Mouse (Mus musculus): ENCODE data around the gene Pcbp3. TPM values are rescaled to one million over a fixed set of nuclear protein-coding genes. Genes with fewer than 3 reads are reported as not detected.

The Pcbp3 gene
- polyA plus RNA-seq, 1 experiment from 2014 or later, result 45.2 TPM

GRCm38 (mm10) chr10:76734979-76735378 lies 226.7 kb downstream of the Pcbp3 start:
- no peaks in the 10 kb centered on the region for H3K27me3 ChIP-seq (ENCODE audit: control insufficient read depth, insufficient read depth, low read length)
- DNase-seq (ENCODE audit: low spot score) (peak; percentile 89), ATAC-seq (ENCODE audit: low FRiP score) (peak; percentile 73; the same call in 1 of the 2 replicates)
- no peak overlapping the region for H3K4me2 ChIP-seq (replicated peaks)
- H3K27ac ChIP-seq, result no peak overlapping the region
- H3K9ac ChIP-seq, result no peak overlapping the region
- no peak overlapping the region for H3K4me3 ChIP-seq (replicated peaks; ENCODE audit: low read length)
- H3K9me3 ChIP-seq (ENCODE audit: control insufficient read depth, low read length), result no peaks in the 10 kb centered on the region
- 3% methylated on average over 4 of the region's 4 CpGs for WGBS
- H3K4me1 ChIP-seq (replicated peaks; ENCODE audit: control insufficient read depth, insufficient read depth, low read length), result peaks cover 13% of the 10 kb centered on the region
- H3K36me3 ChIP-seq (replicated peaks; ENCODE audit: control insufficient read depth, insufficient read depth), result no peaks in the 10 kb centered on the region

DNA sequence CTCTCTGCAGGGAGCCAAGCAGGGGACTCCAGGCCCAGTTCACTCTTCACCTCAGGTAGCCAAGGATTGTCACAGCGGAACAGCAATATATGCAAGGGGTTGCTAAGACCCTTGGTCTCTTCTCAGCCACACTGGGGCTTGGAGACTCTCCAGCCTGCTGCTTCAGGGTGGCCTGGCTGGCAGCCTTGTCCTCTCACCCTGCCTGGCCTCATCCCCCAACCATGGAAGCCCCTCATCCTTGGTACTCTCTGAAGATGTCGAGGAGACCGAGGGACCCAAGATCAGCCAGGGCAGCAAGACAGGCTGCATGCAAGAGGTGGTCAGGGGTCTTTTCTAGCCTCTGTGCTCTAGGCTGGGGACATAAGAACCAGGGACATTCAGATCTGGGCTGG lies 228.0 kb downstream of the Pcbp3 start:
- ATAC-seq (ENCODE audit: low FRiP score) (no peak), DNase-seq (ENCODE audit: low spot score) (no peak)
- Histone ChIP-seq H3K4me1 (replicated peaks; ENCODE audit: control insufficient read depth, insufficient read depth, low read length) (peaks cover 13% of the 10 kb centered on the region), H3K9me3 (ENCODE audit: control insufficient read depth, low read length) (no peaks in the 10 kb centered on the region), H3K4me2 (replicated peaks) (peak overlapping the region; percentile 36), H3K27me3 (ENCODE audit: control insufficient read depth, insufficient read depth, low read length) (no peaks in the 10 kb centered on the region), H3K9ac (peak overlapping the region; percentile 44; the same call in 1 of the 2 replicates), H3K27ac (peak overlapping the region; percentile 38), H3K36me3 (replicated peaks; ENCODE audit: control insufficient read depth, insufficient read depth) (no peaks in the 10 kb centered on the region), H3K4me3 (replicated peaks; ENCODE audit: low read length) (no peak overlapping the region)
- WGBS, result 45% methylated on average over 3 of the region's 3 CpGs

- peak; percentile 74 for DNase-seq (ENCODE audit: low spot score)
- Histone ChIP-seq H3K4me1 (replicated peaks; ENCODE audit: control insufficient read depth, insufficient read depth, low read length) (peaks cover 13% of the 10 kb centered on the region), H3K27ac (peak overlapping the region; percentile 38), H3K27me3 (ENCODE audit: control insufficient read depth, insufficient read depth, low read length) (no peaks in the 10 kb centered on the region), H3K9me3 (ENCODE audit: control insufficient read depth, low read length) (no peaks in the 10 kb centered on the region), H3K4me2 (replicated peaks) (peak overlapping the region; percentile 36), H3K4me3 (replicated peaks; ENCODE audit: low read length) (no peak overlapping the region), H3K36me3 (replicated peaks; ENCODE audit: control insufficient read depth, insufficient read depth) (no peaks in the 10 kb centered on the region), H3K9ac (peak overlapping the region; percentile 44; the same call in 1 of the 2 replicates)
- WGBS, result 21% methylated on average over 17 of the region's 17 CpGs
- peak; percentile 80 for ATAC-seq (ENCODE audit: low FRiP score)
These were observed 228.6 kb downstream of the Pcbp3 start for GRCm38 (mm10) chr10:76732881-76733676.

- Histone ChIP-seq H3K9me3 (ENCODE audit: control insufficient read depth, low read length) (no peaks in the 10 kb centered on the region), H3K4me3 (replicated peaks; ENCODE audit: low read length) (no peak overlapping the region), H3K4me1 (replicated peaks; ENCODE audit: control insufficient read depth, insufficient read depth, low read length) (peaks cover 13% of the 10 kb centered on the region), H3K4me2 (replicated peaks) (no peak overlapping the region), H3K27ac (peak overlapping the region; percentile 38; the same call in 1 of the 2 replicates), H3K27me3 (ENCODE audit: control insufficient read depth, insufficient read depth, low read length) (no peaks in the 10 kb centered on the region), H3K36me3 (replicated peaks; ENCODE audit: control insufficient read depth, insufficient read depth) (no peaks in the 10 kb centered on the region), H3K9ac (0 out of 2 replicates have a peak overlapping the region, but pooled peaks have one; percentile 44)
- ATAC-seq (ENCODE audit: low FRiP score), result no peak; the same call in 1 of the 2 replicates
- WGBS, result 77% methylated on average over 6 of the region's 6 CpGs
- DNase-seq (ENCODE audit: low spot score), result no peak
These were observed 229.3 kb downstream of the Pcbp3 start for GRCm38 (mm10) chr10:76732391-76732790.

DNA sequence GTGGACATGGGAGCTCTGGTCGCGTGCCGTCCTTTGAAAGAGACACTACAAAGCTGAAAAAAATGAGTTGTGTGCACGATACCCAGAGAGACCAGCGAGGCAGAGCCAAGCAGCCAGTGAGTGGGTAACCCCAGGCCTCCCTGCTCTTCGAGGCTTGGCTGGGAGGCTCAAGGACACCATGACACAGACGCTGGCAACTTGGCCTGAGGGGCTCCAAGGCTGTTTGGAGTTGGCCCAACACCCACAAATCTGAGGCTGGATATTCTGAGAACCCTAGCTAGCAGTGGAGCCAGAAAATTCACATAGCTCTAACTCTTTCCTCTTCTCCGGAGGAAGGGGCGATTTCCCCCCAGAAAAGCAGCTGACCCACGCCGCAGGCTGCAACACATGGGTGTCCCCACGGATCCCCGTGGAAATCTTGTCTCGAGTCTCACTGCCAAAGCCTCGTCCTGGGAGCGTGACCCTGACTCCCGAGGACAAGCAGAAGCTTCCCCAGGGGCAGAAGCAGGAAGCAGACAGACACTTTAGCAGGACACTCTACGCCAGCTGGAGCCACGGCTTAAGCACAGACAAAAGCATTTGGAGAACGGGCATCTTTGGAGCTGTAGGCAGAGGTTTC lies 230.0 kb downstream of the Pcbp3 start:
- Histone ChIP-seq H3K27me3 (ENCODE audit: control insufficient read depth, insufficient read depth, low read length) (no peaks in the 10 kb centered on the region), H3K27ac (no peak overlapping the region), H3K9ac (no peak overlapping the region), H3K4me2 (replicated peaks) (no peak overlapping the region), H3K4me3 (replicated peaks; ENCODE audit: low read length) (no peak overlapping the region), H3K36me3 (replicated peaks; ENCODE audit: control insufficient read depth, insufficient read depth) (no peaks in the 10 kb centered on the region), H3K9me3 (ENCODE audit: control insufficient read depth, low read length) (no peaks in the 10 kb centered on the region), H3K4me1 (replicated peaks; ENCODE audit: control insufficient read depth, insufficient read depth, low read length) (peaks cover 13% of the 10 kb centered on the region)
- WGBS, result 65% methylated on average over 20 of the region's 20 CpGs
- ATAC-seq (ENCODE audit: low FRiP score), result no peak
- DNase-seq (ENCODE audit: low spot score), result no peak

GRCm38 (mm10) chr10:76729631-76730620 lies 231.8 kb downstream of the Pcbp3 start:
- Histone ChIP-seq H3K4me1 (replicated peaks; ENCODE audit: control insufficient read depth, insufficient read depth, low read length) (peaks cover 13% of the 10 kb centered on the region), H3K36me3 (replicated peaks; ENCODE audit: control insufficient read depth, insufficient read depth) (no peaks in the 10 kb centered on the region), H3K9ac (no peak overlapping the region), H3K4me3 (replicated peaks; ENCODE audit: low read length) (no peak overlapping the region), H3K27ac (no peak overlapping the region), H3K9me3 (ENCODE audit: control insufficient read depth, low read length) (no peaks in the 10 kb centered on the region), H3K4me2 (replicated peaks) (no peak overlapping the region), H3K27me3 (ENCODE audit: control insufficient read depth, insufficient read depth, low read length) (no peaks in the 10 kb centered on the region)
- 83% methylated on average over 19 of the region's 19 CpGs for WGBS
- DNase-seq (ENCODE audit: low spot score) (no peak), ATAC-seq (ENCODE audit: low FRiP score) (no peak)

DNA sequence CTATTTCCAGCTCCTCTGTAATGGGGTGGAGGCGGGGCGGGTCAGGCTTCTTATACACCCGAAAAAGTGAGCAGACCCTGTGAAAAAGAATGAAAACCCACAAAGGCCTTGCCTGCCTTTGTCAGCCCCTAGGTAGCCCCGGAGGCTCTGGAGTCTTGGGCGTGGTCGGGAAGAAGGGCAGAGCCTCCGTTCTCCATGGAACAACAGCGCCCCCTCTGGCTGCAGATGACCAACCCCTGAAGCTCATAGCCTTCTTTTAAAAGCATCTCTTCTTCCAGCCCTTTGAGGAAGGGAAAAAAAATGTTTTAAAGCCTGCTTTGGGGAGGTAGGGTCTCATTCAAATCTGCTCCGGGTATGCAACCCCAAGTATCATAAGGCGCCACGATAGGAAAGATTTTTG lies 233.3 kb downstream of the Pcbp3 start:
- Histone ChIP-seq H3K27ac (no peak overlapping the region), H3K4me1 (replicated peaks; ENCODE audit: control insufficient read depth, insufficient read depth, low read length) (peaks cover 9% of the 10 kb centered on the region), H3K4me3 (replicated peaks; ENCODE audit: low read length) (no peak overlapping the region), H3K4me2 (replicated peaks) (no peak overlapping the region), H3K27me3 (ENCODE audit: control insufficient read depth, insufficient read depth, low read length) (no peaks in the 10 kb centered on the region), H3K36me3 (replicated peaks; ENCODE audit: control insufficient read depth, insufficient read depth) (no peaks in the 10 kb centered on the region), H3K9ac (no peak overlapping the region), H3K9me3 (ENCODE audit: control insufficient read depth, low read length) (no peaks in the 10 kb centered on the region)
- DNase-seq (ENCODE audit: low spot score) (peak; percentile 66), ATAC-seq (ENCODE audit: low FRiP score) (no peak)
- 14% methylated on average over 11 of the region's 11 CpGs for WGBS

- Histone ChIP-seq H3K4me2 (replicated peaks) (no peak overlapping the region), H3K27me3 (ENCODE audit: control insufficient read depth, insufficient read depth, low read length) (no peaks in the 10 kb centered on the region), H3K36me3 (replicated peaks; ENCODE audit: control insufficient read depth, insufficient read depth) (no peaks in the 10 kb centered on the region), H3K4me1 (replicated peaks; ENCODE audit: control insufficient read depth, insufficient read depth, low read length) (no peaks in the 10 kb centered on the region), H3K4me3 (replicated peaks; ENCODE audit: low read length) (no peak overlapping the region), H3K9ac (no peak overlapping the region), H3K27ac (no peak overlapping the region), H3K9me3 (ENCODE audit: control insufficient read depth, low read length) (no peaks in the 10 kb centered on the region)
- WGBS, result 92% methylated on average over 7 of the region's 7 CpGs
- ATAC-seq (ENCODE audit: low FRiP score), result no peak
- no peak for DNase-seq (ENCODE audit: low spot score)
These were observed 234.4 kb downstream of the Pcbp3 start for GRCm38 (mm10) chr10:76727301-76727700.

GRCm38 (mm10) chr10:76726866-76727265 lies 234.8 kb downstream of the Pcbp3 start:
- Histone ChIP-seq H3K9me3 (ENCODE audit: control insufficient read depth, low read length) (no peaks in the 10 kb centered on the region), H3K36me3 (replicated peaks; ENCODE audit: control insufficient read depth, insufficient read depth) (no peaks in the 10 kb centered on the region), H3K4me2 (replicated peaks) (no peak overlapping the region), H3K9ac (no peak overlapping the region), H3K27me3 (ENCODE audit: control insufficient read depth, insufficient read depth, low read length) (no peaks in the 10 kb centered on the region), H3K4me3 (replicated peaks; ENCODE audit: low read length) (no peak overlapping the region), H3K4me1 (replicated peaks; ENCODE audit: control insufficient read depth, insufficient read depth, low read length) (no peaks in the 10 kb centered on the region), H3K27ac (no peak overlapping the region)
- no peak for DNase-seq (ENCODE audit: low spot score)
- 91% methylated on average over 4 of the region's 4 CpGs for WGBS
- ATAC-seq (ENCODE audit: low FRiP score), result no peak
